Mouse (Mus musculus) cortical plate, adult 2 months (tissue): ENCODE data around the gene Spata22.

ENCODE experiments used
- CTCF ChIP-seq: fragments of 200-500 bp; IDR thresholded peaks from 2 replicates; pipeline ENCODE4 v1.5.1; 2011; ENCODE audit warnings: mild to moderate bottlenecking, control low read depth, low read length; ENCODE audit not compliant: insufficient read depth; ENCODE audit errors: extremely low read depth
- POLR2A ChIP-seq: fragments of 200-500 bp; IDR thresholded peaks from 2 replicates; pipeline ENCODE4 v1.6.1; 2011; ENCODE audit warnings: mild to moderate bottlenecking, low read length, control low read depth; ENCODE audit not compliant: insufficient read depth; ENCODE audit errors: extremely low read depth

DNA sequence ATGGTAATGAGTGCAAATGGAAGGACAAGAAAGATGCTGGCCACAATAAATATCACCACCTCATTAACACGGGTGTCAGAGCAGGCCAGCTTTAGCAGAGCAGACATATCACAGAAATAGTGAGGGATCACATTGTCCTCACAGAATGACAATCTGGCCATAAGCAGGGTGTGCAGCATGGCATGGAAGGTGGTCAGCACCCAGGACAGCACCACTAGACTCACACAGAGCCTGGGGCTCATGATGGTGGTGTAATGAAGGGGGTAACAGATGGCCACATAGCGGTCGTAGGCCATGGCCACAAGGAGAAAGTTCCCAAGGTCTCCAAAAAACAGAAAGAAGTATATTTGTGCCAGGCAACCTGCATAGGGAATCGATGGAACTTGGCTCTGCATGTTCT lies 65.8 kb downstream of the Spata22 start:
- TF ChIP-seq CTCF, result no peak
- TF ChIP-seq POLR2A, result no peak
